Mouse (Mus musculus): ENCODE data around the gene Map1lc3a. TPM values are rescaled to one million over a fixed set of nuclear protein-coding genes. Genes with fewer than 3 reads are reported as not detected.

Map1lc3a gene
- total RNA-seq, 2 experiments from 2014 or later: 435 to 436 TPM

- intact Hi-C loops (cut with DNase I): loop anchor here (10.0 kb wide), 1 partner anchor 106 kb away; the partner anchor contains the start of gene Trp53inp2
- no peak for DNase-seq (ENCODE audit: low spot score in 2 of 2)
These were observed 3.1 kb downstream of the Map1lc3a start for GRCm38 (mm10) chr2:155279163-155279562.

- intact Hi-C loops (cut with DNase I): no loop called here
- no peak for DNase-seq (ENCODE audit: low spot score in 2 of 2)
These were observed 4.0 kb downstream of the Map1lc3a start for GRCm38 (mm10) chr2:155280116-155280515.

GRCm38 (mm10) chr2:155283793-155284192, 7.7 kb downstream of the Map1lc3a start:
- no peak for DNase-seq (ENCODE audit: low spot score in 2 of 2)
- intact Hi-C loops (cut with DNase I): no loop called here

GRCm38 (mm10) chr2:155284647-155285046, 8.6 kb downstream of the Map1lc3a start:
- intact Hi-C loops (cut with DNase I): no loop called here
- no peak for DNase-seq (ENCODE audit: low spot score in 2 of 2)

- DNase-seq (ENCODE audit: low spot score in 2 of 2): no peak
- intact Hi-C loops (cut with DNase I): no loop called here
These were observed 9.6 kb downstream of the Map1lc3a start for GRCm38 (mm10) chr2:155285744-155286143.

GRCm38 (mm10) chr2:155287456-155288250, 11.6 kb downstream of the Map1lc3a start:
- DNase-seq (ENCODE audit: low spot score in 2 of 2): no peak
- intact Hi-C loops (cut with DNase I): no loop called here

GRCm38 (mm10) chr2:155290066-155290465, 14.0 kb downstream of the Map1lc3a start:
- no peak for DNase-seq (ENCODE audit: low spot score in 2 of 2)
- intact Hi-C loops (cut with DNase I): no loop called here

- DNase-seq (ENCODE audit: low spot score in 2 of 2): no peak
- intact Hi-C loops (cut with DNase I): no loop called here
These were observed 17.3 kb downstream of the Map1lc3a start for GRCm38 (mm10) chr2:155293382-155293781.

GRCm38 (mm10) chr2:155293946-155294345, 17.8 kb downstream of the Map1lc3a start:
- DNase-seq (ENCODE audit: low spot score in 2 of 2): no peak
- intact Hi-C loops (cut with DNase I): no loop called here

- intact Hi-C loops (cut with DNase I): no loop called here
- no peak for DNase-seq (ENCODE audit: low spot score in 2 of 2)
These were observed 19.4 kb downstream of the Map1lc3a start for GRCm38 (mm10) chr2:155295453-155295852.

- intact Hi-C loops (cut with DNase I): no loop called here
- no peak for DNase-seq (ENCODE audit: low spot score in 2 of 2)
These were observed 23.5 kb downstream of the Map1lc3a start for GRCm38 (mm10) chr2:155299563-155299962.

- peak in 1 of 2 experiments; percentile 11 for DNase-seq (ENCODE audit: low spot score in 2 of 2)
- intact Hi-C loops (cut with DNase I): no loop called here
These were observed 33.0 kb downstream of the Map1lc3a start for GRCm38 (mm10) chr2:155308936-155309592.

- no peak for DNase-seq (ENCODE audit: low spot score in 2 of 2)
- intact Hi-C loops (cut with DNase I): no loop called here
These were observed 37.6 kb downstream of the Map1lc3a start for GRCm38 (mm10) chr2:155313671-155314070.

GRCm38 (mm10) chr2:155318618-155319017, 42.5 kb downstream of the Map1lc3a start:
- DNase-seq (ENCODE audit: low spot score in 2 of 2): no peak
- intact Hi-C loops (cut with DNase I): no loop called here

- intact Hi-C loops (cut with DNase I): no loop called here
- no peak for DNase-seq (ENCODE audit: low spot score in 2 of 2)
These were observed 44.5 kb downstream of the Map1lc3a start for GRCm38 (mm10) chr2:155320596-155320995.

GRCm38 (mm10) chr2:155326001-155326400, 49.9 kb downstream of the Map1lc3a start:
- DNase-seq (ENCODE audit: low spot score in 2 of 2): no peak
- intact Hi-C loops (cut with DNase I): no loop called here

Other genes starting within 250 kb of the Map1lc3a start
- 10 to 100 TPM; 12.1 to 12.7 TPM for gene Ahcy, start 201.8 kb upstream of the Map1lc3a start, total RNA-seq (2021)
- 10 to 100 TPM; 40.7 to 42.2 TPM for gene Itch, start 142.8 kb upstream of the Map1lc3a start, total RNA-seq (2021)
- gene Dynlrb1, start 39.8 kb upstream of the Map1lc3a start, total RNA-seq (2021): 100 to 1,000 TPM; 329 to 335 TPM
- gene Pigu, start 81.1 kb downstream of the Map1lc3a start, total RNA-seq (2021): 10 to 100 TPM; 25.2 to 27.0 TPM
- gene Trp53inp2, start 104.8 kb downstream of the Map1lc3a start, total RNA-seq (2021): 100 to 1,000 TPM; 220 to 224 TPM
- gene Ncoa6, start 197.6 kb downstream of the Map1lc3a start, total RNA-seq (2021): 10 to 100 TPM; 60.9 to 63.8 TPM
- 10 to 100 TPM; 46.6 to 52.7 TPM for gene Acss2, start 241.7 kb downstream of the Map1lc3a start, total RNA-seq (2021)
- 100 to 1,000 TPM; 112 to 120 TPM for gene Ggt7, start 241.9 kb downstream of the Map1lc3a start, total RNA-seq (2021)